Mouse (Mus musculus) ovary, adult 18-20 months (tissue): ENCODE results near the gene Rgs10.
A peak's percentile ranks its signal among the peaks of the same experiment; 100 is the strongest.

ENCODE experiments used
- DNase-seq: peaks from one replicate; pipeline ENCODE4 v3.0.0; 2022; ENCODE audit warnings: low spot score, mixed read lengths

The Rgs10 gene

DNA sequence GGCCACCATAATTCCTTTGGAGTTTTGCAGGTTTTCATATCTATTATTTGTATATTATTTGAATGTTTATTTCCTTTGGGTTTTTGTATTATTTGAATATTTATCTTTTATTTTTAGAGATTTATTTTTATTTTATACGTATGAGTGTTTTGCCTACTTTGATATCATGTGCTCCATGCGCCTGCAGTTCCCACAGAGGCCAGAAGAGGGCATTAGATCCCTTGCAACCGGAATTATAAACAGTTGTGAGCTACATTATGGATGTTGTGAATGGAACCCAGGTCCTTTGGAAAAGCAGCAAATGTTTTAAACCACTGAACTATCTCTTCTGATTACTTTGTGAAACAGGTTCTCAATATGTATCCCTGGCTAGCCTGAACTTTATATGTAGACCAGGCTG is 46.2 kb downstream of the Rgs10 start:
- no peak for DNase-seq

GRCm38 (mm10) chr7:128369366-128369765 is 49.2 kb downstream of the Rgs10 start:
- DNase-seq = no peak

GRCm38 (mm10) chr7:128368828-128369227 is 49.7 kb downstream of the Rgs10 start:
- no peak for DNase-seq

DNA sequence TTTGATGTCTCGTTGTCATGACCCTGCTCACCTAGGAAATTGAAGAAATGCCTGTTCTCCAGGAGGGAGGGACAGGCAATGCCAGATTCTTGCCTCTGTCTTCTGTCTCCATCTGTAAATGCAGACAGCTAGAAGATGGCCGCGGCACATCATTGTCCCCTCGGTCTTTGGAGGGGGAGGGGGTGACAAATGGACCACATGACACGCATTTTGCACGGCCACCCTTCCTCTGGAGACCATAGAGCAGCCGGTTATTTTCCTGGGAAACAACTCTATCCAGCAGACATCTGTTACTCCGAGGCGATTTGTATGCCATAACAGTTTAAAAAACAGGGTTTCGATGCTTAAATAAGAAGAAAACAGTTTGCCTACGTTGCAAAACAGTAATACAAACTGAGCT is 51.9 kb downstream of the Rgs10 start:
- DNase-seq = no peak

DNA sequence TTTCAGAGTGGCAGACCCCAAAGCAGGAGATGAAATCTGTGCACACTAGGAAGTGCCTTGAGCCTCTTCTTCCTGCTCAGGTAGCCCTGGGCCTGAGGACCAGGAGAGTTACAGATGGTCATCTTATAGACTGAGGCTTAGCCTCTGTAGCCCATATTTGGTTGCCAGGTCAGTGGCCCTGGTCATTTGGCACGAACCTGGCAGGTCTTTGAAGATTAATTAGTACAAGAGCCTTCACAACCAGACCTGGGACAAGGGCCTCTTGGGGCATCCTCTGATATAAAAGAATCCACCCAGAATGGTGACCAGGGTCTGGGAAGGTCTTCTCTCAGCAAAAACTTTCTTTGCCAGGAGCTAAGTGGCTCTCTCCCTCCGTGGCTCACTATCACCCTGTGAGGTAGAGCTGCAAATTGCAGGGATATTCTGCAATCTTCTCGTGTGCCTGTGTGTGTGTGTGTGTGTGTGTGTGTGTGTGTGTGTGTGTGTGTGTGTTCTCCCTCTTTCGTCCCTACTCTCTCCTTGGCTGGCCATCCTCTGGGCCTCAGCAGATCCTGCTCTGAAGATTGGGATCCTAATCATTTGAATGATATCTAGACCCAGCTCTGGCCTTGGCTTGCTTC is 53.4 kb downstream of the Rgs10 start:
- no peak for DNase-seq

DNA sequence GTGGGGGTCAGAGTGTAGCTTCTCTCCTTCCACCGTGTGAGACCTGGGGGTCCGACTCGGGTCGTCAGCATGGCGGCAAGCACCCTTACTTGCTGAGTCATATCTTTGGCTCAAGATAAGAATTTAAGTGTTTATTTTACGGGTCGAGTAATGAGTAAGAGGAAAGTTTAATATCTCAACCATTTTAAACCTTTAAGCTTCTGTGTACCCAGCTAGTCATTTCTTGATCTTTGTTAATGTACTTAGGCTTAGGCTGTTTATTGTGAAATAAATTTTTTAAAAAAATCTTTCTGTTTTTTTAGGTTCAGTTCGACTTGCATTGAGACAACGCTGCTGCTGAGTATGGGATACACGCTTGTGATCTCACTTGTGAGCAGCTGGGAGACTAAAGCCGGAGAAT is 54.0 kb downstream of the Rgs10 start:
- DNase-seq = no peak

GRCm38 (mm10) chr7:128363806-128364205 is 54.8 kb downstream of the Rgs10 start:
- DNase-seq = no peak

DNA sequence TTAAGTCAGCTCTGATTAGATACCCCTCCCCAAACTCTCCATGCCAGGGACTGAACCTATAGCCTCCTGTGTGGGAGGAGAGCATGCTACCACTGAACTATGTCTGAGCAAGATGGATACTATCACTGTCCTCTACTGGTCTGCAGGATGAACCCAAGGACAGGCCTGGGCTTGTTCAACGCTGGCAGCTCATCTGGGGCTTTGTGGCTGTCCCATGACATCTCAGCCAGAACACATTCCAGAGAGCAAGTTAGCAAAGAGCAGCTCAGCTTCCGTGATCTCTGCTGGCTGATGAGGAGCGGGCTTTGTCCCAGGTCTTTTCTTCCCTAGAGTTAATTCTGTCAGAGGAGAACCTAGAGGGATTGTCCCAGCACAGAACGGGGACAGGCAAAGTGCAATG is 55.6 kb downstream of the Rgs10 start:
- DNase-seq = no peak

GRCm38 (mm10) chr7:128359741-128360140 is 58.8 kb downstream of the Rgs10 start:
- DNase-seq = no peak

DNA sequence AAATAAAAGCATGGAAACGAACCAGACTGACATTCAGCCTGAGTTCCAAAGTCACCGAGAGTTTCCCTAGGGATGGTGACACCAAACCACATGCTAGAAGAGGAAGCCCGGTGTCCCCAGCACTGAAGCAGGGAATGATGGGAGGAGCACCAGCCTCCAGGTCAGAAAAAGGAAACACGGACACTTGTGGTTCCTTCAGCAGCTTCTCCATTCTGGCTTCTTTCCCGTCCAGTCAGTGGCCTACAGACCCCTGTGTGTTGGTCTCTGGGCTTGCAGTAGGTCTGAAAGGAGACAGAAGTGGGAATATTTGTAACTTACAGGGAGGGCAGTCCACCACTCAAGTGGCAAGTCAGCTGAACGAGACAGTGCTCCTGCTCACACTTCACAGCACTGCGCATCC is 59.4 kb downstream of the Rgs10 start:
- DNase-seq = no peak

GRCm38 (mm10) chr7:128358741-128359140 is 59.8 kb downstream of the Rgs10 start:
- no peak for DNase-seq

GRCm38 (mm10) chr7:128356868-128357755 is 61.4 kb downstream of the Rgs10 start:
- no peak for DNase-seq

DNA sequence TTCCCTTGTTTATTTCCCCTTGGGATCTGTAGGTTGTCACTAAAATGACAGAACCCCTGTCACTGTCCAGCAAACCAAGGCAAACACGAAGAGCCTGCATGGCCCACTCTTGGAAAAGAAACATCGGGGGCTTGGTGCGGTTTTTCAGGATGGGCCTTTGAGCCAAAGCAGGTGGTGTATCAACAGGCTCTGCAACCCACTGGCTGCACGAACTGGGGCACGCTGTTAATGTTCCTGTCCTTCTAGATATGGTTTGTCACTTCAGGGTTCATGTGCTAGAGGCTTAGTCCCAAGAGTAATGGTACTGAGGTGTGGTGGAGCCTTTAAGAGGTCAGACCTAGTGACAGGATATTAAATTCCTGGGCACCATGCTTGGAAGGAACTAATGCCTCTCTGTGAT is 63.1 kb downstream of the Rgs10 start:
- no peak for DNase-seq

GRCm38 (mm10) chr7:128352721-128353120 is 65.8 kb downstream of the Rgs10 start:
- no peak for DNase-seq

GRCm38 (mm10) chr7:128351176-128351575 is 67.4 kb downstream of the Rgs10 start:
- DNase-seq = no peak

GRCm38 (mm10) chr7:128350316-128350715 is 68.2 kb downstream of the Rgs10 start:
- DNase-seq = no peak

DNA sequence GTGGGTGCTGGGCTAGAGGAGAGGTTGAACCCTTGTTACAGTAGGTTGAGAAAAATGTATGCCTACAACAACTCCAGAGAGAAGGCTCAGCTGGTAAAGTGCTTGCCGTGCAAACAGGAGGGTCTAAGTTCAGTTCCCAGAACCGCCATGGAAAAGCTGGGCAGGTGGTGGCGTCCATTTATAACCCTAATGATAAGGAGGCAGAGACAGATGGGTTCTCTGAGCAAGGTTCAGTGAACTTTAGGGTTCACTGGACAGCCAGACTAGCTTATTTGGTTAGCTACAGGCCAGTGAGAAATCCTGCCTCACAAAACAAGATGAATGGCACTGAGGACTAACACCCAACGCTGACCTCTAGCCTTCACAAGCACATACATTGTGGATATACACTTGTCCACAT is 68.8 kb downstream of the Rgs10 start:
- no peak for DNase-seq

DNA sequence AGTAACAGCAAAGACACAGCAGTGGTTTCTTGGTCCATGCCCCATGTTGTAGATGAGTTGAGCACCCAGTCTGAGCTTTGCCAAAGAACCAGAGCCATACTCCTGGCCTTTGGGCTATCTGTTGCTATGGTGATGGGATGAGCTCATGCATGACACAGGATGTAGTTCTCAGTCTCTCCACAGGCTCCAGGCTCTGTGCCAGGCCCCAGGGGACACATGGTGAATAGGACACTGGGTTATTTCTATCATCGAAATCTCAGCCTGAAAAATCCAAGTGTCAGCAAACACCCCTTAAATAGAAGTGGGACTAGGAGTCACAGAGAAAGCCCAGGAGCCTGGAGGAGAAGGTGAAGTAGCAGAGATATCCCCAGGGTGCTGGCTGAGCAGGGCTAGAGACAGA is 70.0 kb downstream of the Rgs10 start:
- no peak for DNase-seq

GRCm38 (mm10) chr7:128346991-128347390 is 71.6 kb downstream of the Rgs10 start:
- no peak for DNase-seq

- DNase-seq = no peak
These were observed 72.0 kb downstream of the Rgs10 start for GRCm38 (mm10) chr7:128346522-128346921.

- no peak for DNase-seq
These were observed 72.9 kb downstream of the Rgs10 start for GRCm38 (mm10) chr7:128345691-128346090.

DNA sequence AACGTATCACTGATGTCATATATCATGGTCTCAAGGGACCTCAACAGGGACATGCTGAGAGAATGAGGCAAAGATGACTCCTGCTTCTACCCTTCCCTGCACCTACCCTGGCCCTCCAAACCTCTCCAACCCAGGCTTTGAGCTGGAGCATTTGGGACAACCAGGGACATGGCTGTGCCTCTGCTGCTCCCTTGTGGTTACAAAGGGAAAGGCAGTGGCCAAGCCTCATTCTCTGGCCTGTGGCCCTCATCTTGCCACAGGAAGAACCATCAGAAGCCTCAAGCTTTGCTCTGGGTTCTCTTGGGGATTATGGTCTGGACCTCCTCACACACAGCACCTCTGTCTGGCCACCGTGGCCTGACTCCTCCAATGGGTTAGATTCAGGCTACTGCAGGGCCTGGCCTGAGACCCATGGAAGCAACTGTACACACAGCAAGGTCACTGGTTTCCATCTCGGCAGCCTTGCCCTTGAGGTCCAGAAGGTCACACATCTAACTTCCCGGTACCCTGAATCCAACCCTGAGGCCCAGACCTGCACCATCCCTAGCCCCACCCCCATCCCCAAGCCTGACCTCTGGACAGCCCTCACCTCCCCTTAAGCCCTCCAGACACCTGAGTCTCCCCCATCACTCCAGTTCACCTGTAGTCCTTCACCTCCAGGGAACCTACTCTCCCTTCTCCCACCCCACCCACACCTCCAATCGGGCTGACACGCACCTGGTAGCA is 73.5 kb downstream of the Rgs10 start:
- peak; percentile 52 for DNase-seq

DNA sequence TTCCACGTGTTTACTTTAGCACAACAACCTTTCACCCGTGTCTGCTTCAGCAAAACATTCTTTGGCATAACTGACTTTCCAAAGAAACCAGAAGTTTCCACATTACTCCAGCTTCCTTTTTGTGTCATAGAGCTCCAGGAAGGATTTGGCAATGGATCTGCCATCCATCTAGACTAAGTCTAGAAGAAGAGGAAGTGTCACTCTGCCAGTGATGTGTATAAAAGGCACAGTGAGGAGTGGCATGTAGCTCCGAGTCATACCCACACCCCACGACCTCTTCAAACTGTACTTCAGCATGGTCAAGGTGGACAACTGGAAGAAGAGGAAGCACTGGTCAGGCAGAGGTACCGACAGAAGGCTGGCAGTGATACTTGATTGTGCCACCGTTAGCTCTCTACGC is 74.1 kb downstream of the Rgs10 start:
- no peak for DNase-seq
